22 mouse cellular contexts compared by ENCODE assay signal in genomic region chr14:32226601-32227000, GRCm38 (mm10).
"Had no signal": no experiment of that assay in that cellular context is flagged by ENCODE, and none has a peak within 500 bp of the region (broad histone marks: within the 10 kb centered on the region; RNA-seq: fewer than 3 reads in every experiment).

No protein-coding gene starts in this region.

- H3K4me3 ChIP-seq: layer of hippocampus, adult 2 months; limb, embryonic 10.5 days; limb, embryonic 13.5 days; midbrain, embryonic 12.5 days; midbrain, embryonic 15.5 days; neural tube, embryonic 12.5 days; neural tube, embryonic 15.5 days had no signal

- H3K4me1 ChIP-seq: limb, embryonic 10.5 days; limb, embryonic 13.5 days; midbrain, embryonic 12.5 days; midbrain, embryonic 15.5 days; neural tube, embryonic 12.5 days; neural tube, embryonic 15.5 days had no signal

- ATAC-seq: liver, postnatal 0 days; lung, postnatal 0 days; midbrain, embryonic 15.5 days had no signal

- H3K27ac ChIP-seq: kidney, postnatal 0 days; layer of hippocampus, adult 2 months; limb, embryonic 10.5 days; limb, embryonic 13.5 days; liver, embryonic 14.5 days; macrophage; midbrain, embryonic 12.5 days; midbrain, embryonic 15.5 days; neural tube, embryonic 12.5 days; neural tube, embryonic 15.5 days; stomach, postnatal 0 days had no signal

- H3K4me2 ChIP-seq: limb, embryonic 13.5 days; lung, embryonic 14.5 days; midbrain, embryonic 12.5 days; midbrain, embryonic 15.5 days; neural tube, embryonic 12.5 days; neural tube, embryonic 15.5 days had no signal

- DNase-seq: kidney, postnatal 25 days; layer of hippocampus, adult 9-11 months; liver; liver, postnatal 0 days; lung, embryonic 14.5 days; right cerebral cortex, adult 18-20 months; right cerebral cortex, postnatal 14 days; right cerebral cortex, postnatal 4 days; thymus, adult 2 months; thymus, postnatal 25 days had no signal

- H3K9ac ChIP-seq: limb, embryonic 13.5 days; liver, embryonic 14.5 days; liver, postnatal 0 days; lung, embryonic 14.5 days; midbrain, embryonic 12.5 days; midbrain, embryonic 15.5 days; neural tube, embryonic 12.5 days; neural tube, embryonic 15.5 days had no signal

- H3K9me3 ChIP-seq: limb, embryonic 10.5 days; limb, embryonic 13.5 days; midbrain, embryonic 12.5 days; midbrain, embryonic 15.5 days; neural tube, embryonic 12.5 days; neural tube, embryonic 15.5 days had no signal

- H3K27me3 ChIP-seq: limb, embryonic 13.5 days; midbrain, embryonic 12.5 days; midbrain, embryonic 15.5 days; neural tube, embryonic 12.5 days; neural tube, embryonic 15.5 days had no signal
